Mouse (Mus musculus) layer of hippocampus, postnatal 36 days (tissue): ENCODE results near the gene Cyp4a32. TPM values are rescaled to one million over a fixed set of nuclear protein-coding genes. Genes with fewer than 3 reads are reported as not detected.
"Not testable (repeated sequence)": the region's sequence is repeated elsewhere in the genome, so short reads cannot be mapped to it uniquely, and the experiment has no call there.

Source experiments
- DNase-seq, 2 experiments: peaks; one replicate each; pipeline ENCODE4 v3.0.0; 2022
- total RNA-seq, 2 experiments: library from RNA; stranded (reverse); gene quantifications; 2 replicates each; pipeline ENCODE4 v1.2.3; 2021

Cyp4a32 gene
- not detected for total RNA-seq

- DNase-seq, result not testable (repeated sequence)
Measured at GRCm38 (mm10) chr4:115600611-115601010, at the start of gene Cyp4a32. Gene Cyp4a32 (plus strand): TSS chr4:115600969.

GRCm38 (mm10) chr4:115552726-115553125 lies 48.0 kb upstream of the Cyp4a32 start:
- DNase-seq, result no peak

DNA sequence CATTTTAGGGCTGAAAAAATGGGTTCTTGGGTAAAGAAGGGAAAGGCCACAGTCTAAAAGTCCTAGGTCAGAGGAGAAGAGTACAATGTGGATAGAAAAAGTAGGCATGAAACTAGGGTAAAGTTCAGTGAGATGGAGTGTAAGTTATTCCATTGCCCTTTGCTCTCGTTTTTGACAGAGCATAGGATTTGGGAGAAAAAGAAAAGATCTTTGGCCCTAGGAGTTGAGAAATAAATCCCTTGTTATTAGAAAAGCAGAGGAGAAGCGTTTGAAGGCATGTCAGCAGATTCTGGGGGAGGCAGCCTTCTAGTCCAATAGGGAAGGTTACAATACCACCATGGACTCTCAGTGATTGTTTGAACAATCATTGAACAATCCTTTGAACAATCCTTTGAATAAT lies 45.3 kb upstream of the Cyp4a32 start:
- no peak for DNase-seq

GRCm38 (mm10) chr4:115557861-115558561 lies 42.8 kb upstream of the Cyp4a32 start:
- no peak for DNase-seq

- DNase-seq, result not testable (repeated sequence)
Measured at GRCm38 (mm10) chr4:115561236-115561635, 39.5 kb upstream of the Cyp4a32 start.

- no peak for DNase-seq
Measured at GRCm38 (mm10) chr4:115563401-115563800, 37.4 kb upstream of the Cyp4a32 start, which contains the start of gene Cyp4a31. Gene Cyp4a31 (plus strand): TSS chr4:115563649.

- DNase-seq, result not testable (repeated sequence)
Measured at GRCm38 (mm10) chr4:115564469-115565225, 36.1 kb upstream of the Cyp4a32 start.

GRCm38 (mm10) chr4:115575255-115575654 lies 25.5 kb upstream of the Cyp4a32 start:
- no peak for DNase-seq

DNA sequence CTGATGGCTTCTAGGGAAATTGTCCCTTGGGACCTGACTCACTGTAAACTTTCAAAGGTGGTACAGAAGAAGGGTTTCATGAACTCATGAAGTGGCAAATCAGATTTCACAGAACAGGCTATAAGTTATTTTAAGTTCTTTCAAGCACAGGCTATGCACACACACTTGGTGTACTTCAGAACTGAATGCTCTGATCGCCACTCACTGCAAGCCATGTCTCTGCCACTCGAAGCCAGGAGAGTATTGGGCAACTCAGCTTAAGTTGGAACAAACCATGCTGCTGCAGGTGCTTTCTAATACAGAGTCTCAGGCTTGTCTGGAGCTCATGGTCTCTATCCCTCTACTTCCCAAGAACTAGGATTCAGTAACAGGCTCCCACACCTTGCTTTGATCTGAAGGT lies 25.0 kb upstream of the Cyp4a32 start:
- DNase-seq, result no peak

- no peak for DNase-seq
Measured at GRCm38 (mm10) chr4:115583036-115583435, 17.7 kb upstream of the Cyp4a32 start.

- no peak for DNase-seq
Measured at GRCm38 (mm10) chr4:115596357-115596756, 4.4 kb upstream of the Cyp4a32 start.

- no peak for DNase-seq
Measured at GRCm38 (mm10) chr4:115596824-115597336, 3.9 kb upstream of the Cyp4a32 start.

- DNase-seq, result no peak
Measured at GRCm38 (mm10) chr4:115614005-115614404, 13.2 kb downstream of the Cyp4a32 start.

- not testable (repeated sequence) for DNase-seq
Measured at GRCm38 (mm10) chr4:115625560-115625959, 24.8 kb downstream of the Cyp4a32 start.

GRCm38 (mm10) chr4:115642967-115643754 lies 42.4 kb downstream of the Cyp4a32 start:
- no peak for DNase-seq

- DNase-seq, result no peak
Measured at GRCm38 (mm10) chr4:115645371-115645770, 44.6 kb downstream of the Cyp4a32 start.

DNA sequence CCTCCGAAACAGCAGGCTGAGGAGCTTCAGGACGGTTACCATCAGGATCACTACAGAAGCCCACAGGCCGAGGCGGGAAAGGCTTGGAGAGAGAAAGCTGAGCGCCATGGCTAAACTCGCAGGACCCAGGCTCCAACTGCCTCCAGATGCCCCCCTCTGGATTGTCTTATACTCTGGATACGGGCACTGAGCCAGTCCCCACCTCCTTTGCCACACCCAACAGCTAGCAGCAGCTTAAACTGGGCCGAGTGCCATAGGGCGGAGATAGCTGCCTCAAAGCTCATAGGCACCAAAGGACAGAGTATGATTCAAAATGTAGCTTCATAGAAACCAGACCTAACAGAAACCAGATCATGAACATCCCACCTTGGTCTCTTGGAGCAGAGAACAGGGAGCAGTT lies 46.8 kb downstream of the Cyp4a32 start, which contains the start of gene Cyp4b1:
Gene Cyp4b1, minus strand, starts transcription at position 144 of the 400 bp plus-strand sequence.
- DNase-seq, result no peak

- DNase-seq, result no peak
Measured at GRCm38 (mm10) chr4:115648752-115649151, 48.0 kb downstream of the Cyp4a32 start.

DNA sequence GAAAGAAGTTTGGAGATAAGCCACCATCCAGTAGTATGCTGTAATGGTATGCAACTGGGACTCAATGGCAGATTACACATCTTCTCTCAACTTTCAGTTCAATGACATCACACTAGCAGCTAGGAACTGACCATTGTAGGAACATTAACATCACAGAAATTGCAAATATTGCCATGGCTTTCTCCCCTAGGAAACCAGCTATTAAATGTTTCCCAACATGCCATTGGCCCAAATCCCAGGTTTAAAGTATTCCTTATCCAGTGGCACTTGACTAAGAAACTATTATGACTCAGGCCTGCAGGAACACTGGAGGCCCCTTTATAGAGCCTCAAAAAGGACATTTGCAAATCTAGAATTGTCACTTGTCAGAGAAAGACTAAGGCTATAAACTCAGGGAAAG lies 48.6 kb downstream of the Cyp4a32 start:
- DNase-seq, result no peak

GRCm38 (mm10) chr4:115650866-115651265 lies 50.1 kb downstream of the Cyp4a32 start:
- no peak for DNase-seq

DNA sequence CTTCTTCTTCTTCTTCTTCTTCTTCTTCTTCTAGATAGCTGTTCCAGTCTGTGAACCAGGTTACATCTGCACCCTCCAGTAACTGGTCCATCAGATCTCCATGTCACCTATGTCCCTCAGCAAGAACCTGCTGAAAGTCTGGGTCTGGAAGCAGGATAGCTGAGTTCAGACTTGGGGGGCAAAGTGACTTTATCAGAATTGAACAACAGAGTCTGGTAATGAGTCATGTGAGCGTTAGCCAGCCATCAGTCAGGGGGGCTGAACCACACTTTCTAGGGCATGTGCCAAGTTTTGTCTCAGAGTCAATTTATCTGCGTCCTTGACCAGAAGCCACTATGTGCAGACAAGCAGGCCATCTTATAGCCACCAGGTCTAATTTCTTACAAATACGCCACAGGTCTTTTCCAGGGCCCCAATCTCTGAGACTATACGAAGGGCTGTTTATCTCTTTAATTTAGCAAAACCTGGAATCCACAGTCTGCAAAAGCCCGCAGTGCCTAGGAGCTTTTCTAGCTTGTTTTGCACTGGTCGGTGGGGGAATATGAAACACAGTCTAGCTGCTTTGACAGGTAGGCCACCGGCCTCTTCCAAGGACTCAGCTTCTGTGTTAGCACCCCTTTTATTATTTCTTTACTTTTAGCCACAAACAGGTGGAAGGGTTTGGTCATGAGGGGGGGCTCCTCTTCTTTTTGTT lies 55.2 kb downstream of the Cyp4a32 start:
- DNase-seq, result not testable (repeated sequence)

DNA sequence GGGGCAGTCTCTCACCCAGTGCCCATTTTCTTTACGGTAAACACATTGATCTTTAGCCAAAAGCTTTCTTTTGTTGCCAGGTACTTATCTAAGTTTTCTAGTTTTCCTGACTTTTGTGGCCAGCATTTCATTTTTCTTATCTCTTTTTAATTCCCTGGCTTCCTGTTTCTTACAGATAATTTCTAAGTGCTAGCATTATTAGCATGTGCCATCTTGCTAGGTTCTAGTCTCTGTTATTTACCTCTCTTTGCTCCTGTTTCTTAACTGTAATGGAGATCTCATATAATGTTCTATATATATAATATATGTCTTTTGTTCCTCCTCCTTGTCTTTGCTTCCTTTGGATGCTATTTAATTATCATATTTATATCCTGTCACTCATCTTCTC lies 55.8 kb downstream of the Cyp4a32 start:
- DNase-seq, result not testable (repeated sequence)
